Mouse (Mus musculus): ENCODE measurements at regions not wholly inside any gene's neighbourhood (a gene's known extent, or its start where the extent isn't known, plus 50 kb on each side); places are given as distances from the start of the nearest gene placed in this dataset.

DNA sequence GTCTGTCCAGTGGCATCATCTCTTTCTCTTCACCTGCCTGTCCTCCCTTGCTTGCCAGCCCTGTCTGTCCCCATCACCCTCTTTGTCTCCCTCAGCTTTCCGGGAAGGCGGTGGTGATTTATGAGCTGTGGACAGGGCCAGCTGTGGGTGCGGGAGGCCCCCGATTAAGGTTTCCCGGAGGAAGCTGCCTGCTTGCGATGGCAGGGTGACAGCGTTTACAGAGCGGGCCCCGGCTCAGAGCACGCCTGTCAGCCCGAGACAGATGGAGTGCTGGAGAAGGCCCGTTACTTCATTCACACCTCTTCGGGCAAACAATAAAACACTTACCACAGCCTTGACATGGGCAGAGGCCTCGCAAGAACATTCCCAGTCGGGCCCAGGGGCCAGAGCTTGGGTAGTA, 79.6 kb upstream of the Zbtb40 start:
- TF ChIP-seq CTCF (IDR thresholded peaks at IDR 0.05; ENCODE audit: low read depth): no peak
- no peak for TF ChIP-seq EP300 (IDR thresholded peaks at IDR 0.05; ENCODE audit: low read depth)
